Mouse (Mus musculus) left cerebral cortex, postnatal 4 days (tissue): ENCODE results near the gene Spata1. TPM values are rescaled to one million over a fixed set of nuclear protein-coding genes. Genes with fewer than 3 reads are reported as not detected.
A peak's percentile ranks its signal among the peaks of the same experiment; 100 is the strongest.

Experiments used
- DNase-seq: peaks from one replicate; pipeline ENCODE4 v3.0.0-alpha.2; 2022
- intact Hi-C: fragments of 180-260 bp; cut with DNase I; formaldehyde crosslinking; loops from one replicate; pipeline ENCODE4 v1.15.1; 2025
- total RNA-seq, 2 experiments: library from RNA; stranded (reverse); gene quantifications; 2 replicates each; pipeline ENCODE4 v1.2.3; 2021

The Spata1 gene
- total RNA-seq, 2 experiments from 2014 or later = 5.0 to 8.3 TPM

- intact Hi-C loops = no loop called here
Observed at GRCm38 (mm10) chr3:146424306-146424900, 75.2 kb downstream of the Spata1 start.

GRCm38 (mm10) chr3:146423710-146424109 lies 75.8 kb downstream of the Spata1 start:
- intact Hi-C loops = no loop called here
- no peak for DNase-seq

More at GRCm38 (mm10) chr3:146424306-146424900, 75.2 kb downstream of the Spata1 start:
- DNase-seq = no peak

DNA sequence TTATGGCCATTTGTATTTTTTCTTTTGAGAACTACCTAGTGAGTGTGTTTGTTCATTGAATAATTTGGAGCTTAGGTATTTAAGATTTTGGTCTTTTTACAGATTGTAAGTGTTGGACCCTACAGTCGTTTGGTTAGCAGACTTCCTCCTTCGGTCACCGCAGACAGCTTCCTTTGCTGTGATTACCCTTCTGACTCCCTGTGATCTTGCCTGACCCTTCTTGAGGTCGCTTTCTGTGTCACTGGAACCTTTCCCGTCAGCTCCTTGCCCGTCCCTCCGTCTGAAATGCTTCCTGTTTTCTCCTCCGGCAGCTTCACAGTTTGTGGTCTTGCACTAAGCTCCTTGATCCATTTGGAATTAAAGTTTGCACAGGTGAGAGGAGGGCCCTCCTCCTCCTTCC lies 77.8 kb downstream of the Spata1 start:
- intact Hi-C loops = no loop called here
- DNase-seq = no peak

GRCm38 (mm10) chr3:146419992-146420537 lies 79.5 kb downstream of the Spata1 start:
- intact Hi-C loops = no loop called here
- no peak for DNase-seq

DNA sequence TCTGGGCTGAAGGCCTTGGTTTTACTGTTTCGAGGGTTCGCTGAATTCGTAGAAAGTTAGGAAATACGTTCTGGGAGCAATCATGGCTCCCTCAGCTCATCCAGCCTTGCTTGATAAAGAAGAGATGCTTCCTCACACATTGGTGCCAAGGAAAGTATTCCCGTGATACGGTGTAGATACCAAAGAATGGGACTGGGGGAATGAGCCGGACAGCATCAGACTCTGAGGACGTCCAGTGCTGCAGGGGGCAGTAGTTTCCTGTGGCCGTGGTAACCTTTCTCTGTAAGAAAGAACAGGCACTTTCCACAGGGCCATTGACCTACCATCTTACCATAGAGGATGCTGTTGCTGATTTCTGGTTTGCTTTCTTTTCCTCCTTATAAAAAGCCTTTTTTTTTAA lies 80.0 kb downstream of the Spata1 start:
- intact Hi-C loops = no loop called here
- no peak for DNase-seq

- no peak for DNase-seq
- intact Hi-C loops = no loop called here
Observed at GRCm38 (mm10) chr3:146418901-146419300, 80.7 kb downstream of the Spata1 start.

GRCm38 (mm10) chr3:146417873-146418272 lies 81.7 kb downstream of the Spata1 start:
- intact Hi-C loops = no loop called here
- no peak for DNase-seq

GRCm38 (mm10) chr3:146414555-146414954 lies 85.0 kb downstream of the Spata1 start:
- intact Hi-C loops = no loop called here
- DNase-seq = no peak

DNA sequence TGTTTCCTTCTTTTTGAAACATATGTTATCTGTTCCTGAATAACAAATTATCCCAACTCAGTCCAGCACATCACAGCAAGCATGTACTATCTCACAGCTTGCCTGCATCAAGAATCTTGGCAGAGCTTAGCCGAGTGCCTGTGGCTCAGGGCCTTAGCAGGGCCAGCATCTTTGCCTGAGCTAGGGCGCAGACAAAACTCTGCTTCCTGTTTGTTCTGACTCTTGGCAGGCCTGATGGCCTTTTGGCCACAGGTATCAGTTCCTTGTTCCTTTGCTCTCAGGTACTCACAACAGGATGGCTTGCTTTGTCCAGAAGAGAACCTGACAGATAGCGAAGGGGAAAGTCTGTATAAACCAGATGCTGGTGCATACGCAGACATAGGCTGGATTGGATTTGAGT lies 85.6 kb downstream of the Spata1 start:
- intact Hi-C loops = no loop called here
- DNase-seq = no peak

- intact Hi-C loops = no loop called here
- DNase-seq = no peak
Observed at GRCm38 (mm10) chr3:146413016-146413415, 86.5 kb downstream of the Spata1 start.

- DNase-seq = no peak
- intact Hi-C loops = no loop called here
Observed at GRCm38 (mm10) chr3:146412480-146412879, 87.1 kb downstream of the Spata1 start.

DNA sequence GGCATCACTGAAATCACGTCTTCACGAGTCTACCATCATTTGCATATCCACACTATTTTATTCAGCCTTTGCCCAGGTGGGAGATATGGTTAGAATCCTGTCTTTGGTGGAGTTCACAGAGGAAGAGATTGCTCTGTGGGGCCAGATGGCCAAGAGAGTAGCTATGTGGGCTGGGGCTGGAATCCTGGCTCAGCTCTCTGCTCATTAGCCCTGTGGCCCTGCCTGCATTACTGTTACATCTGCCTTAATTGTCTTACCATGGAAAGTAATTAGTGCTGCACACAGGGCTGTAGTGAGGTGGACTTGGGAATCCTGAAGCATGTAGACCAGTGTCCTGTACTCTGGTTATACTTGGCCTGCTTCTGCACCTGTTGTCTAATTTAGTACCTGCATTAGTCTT lies 87.5 kb downstream of the Spata1 start:
- intact Hi-C loops = no loop called here
- peak; percentile 25 for DNase-seq

- no peak for DNase-seq
- intact Hi-C loops = no loop called here
Observed at GRCm38 (mm10) chr3:146410114-146410513, 89.4 kb downstream of the Spata1 start.

Other genes with a start within 250 kb of the Spata1 start
- gene Ssx2ip, start 95.1 kb downstream of the Spata1 start, total RNA-seq = 10 to 100 TPM; 80.7 to 81.5 TPM
- 1 to 10 TPM; 4.7 to 5.9 TPM for gene Ctbs, start 50.0 kb downstream of the Spata1 start, total RNA-seq
- 10 to 100 TPM; 50.3 to 68.4 TPM for gene Gng5, start 54 bp upstream of the Spata1 start, total RNA-seq
- 10 to 100 TPM; 22.5 to 24.5 TPM for gene Rpf1, start 21.7 kb upstream of the Spata1 start, total RNA-seq
- under 1 TPM; 0.18 to 0.38 TPM for gene Uox, start 70.7 kb upstream of the Spata1 start, total RNA-seq
- not detected for gene Dnase2b, start 115.8 kb upstream of the Spata1 start, total RNA-seq
- under 1 TPM in 1 of 2 experiments, not detected in 1; 0.20 TPM for gene 4930503B20Rik, start 151.6 kb upstream of the Spata1 start, total RNA-seq
- gene Samd13, start 185.8 kb upstream of the Spata1 start, total RNA-seq = under 1 TPM in 1 of 2 experiments, not detected in 1; 0.48 TPM